Mouse (Mus musculus): ENCODE measurements at regions not wholly inside any gene's neighbourhood (a gene's known extent, or its start where the extent isn't known, plus 50 kb on each side); places are given as distances from the start of the nearest gene placed in this dataset.

- in situ Hi-C loops (cut with MboI, MseI), result no loop called here
Measured at GRCm38 (mm10) chr2:92751256-92751655, 151.7 kb downstream of the Chst1 start.

GRCm38 (mm10) chr2:92752156-92752555 lies 152.6 kb downstream of the Chst1 start:
- in situ Hi-C loops (cut with MboI, MseI), result no loop called here

- in situ Hi-C loops (cut with MboI, MseI), result no loop called here
Measured at GRCm38 (mm10) chr2:92752794-92753193, 153.3 kb downstream of the Chst1 start.

GRCm38 (mm10) chr2:92754505-92755280 lies 155.2 kb downstream of the Chst1 start:
- in situ Hi-C loops (cut with MboI, MseI), result no loop called here

- in situ Hi-C loops (cut with MboI, MseI), result no loop called here
Measured at GRCm38 (mm10) chr2:92756491-92756890, 157.0 kb downstream of the Chst1 start.

GRCm38 (mm10) chr2:92758775-92759174 lies 156.1 kb upstream of the Syt13 start:
- in situ Hi-C loops (cut with MboI, MseI), result no loop called here

- in situ Hi-C loops (cut with MboI, MseI), result no loop called here
Measured at GRCm38 (mm10) chr2:92763881-92764635, 150.8 kb upstream of the Syt13 start.

GRCm38 (mm10) chr2:92767476-92768005 lies 147.4 kb upstream of the Syt13 start:
- in situ Hi-C loops (cut with MboI, MseI), result no loop called here

GRCm38 (mm10) chr2:92768088-92768487 lies 146.8 kb upstream of the Syt13 start:
- in situ Hi-C loops (cut with MboI, MseI), result no loop called here

GRCm38 (mm10) chr2:92769061-92769460 lies 145.8 kb upstream of the Syt13 start:
- in situ Hi-C loops (cut with MboI, MseI), result no loop called here

- in situ Hi-C loops (cut with MboI, MseI), result no loop called here
Measured at GRCm38 (mm10) chr2:92770098-92770497, 144.8 kb upstream of the Syt13 start.

- in situ Hi-C loops (cut with MboI, MseI), result no loop called here
Measured at GRCm38 (mm10) chr2:92772623-92773022, 142.3 kb upstream of the Syt13 start.

- in situ Hi-C loops (cut with MboI, MseI), result no loop called here
Measured at GRCm38 (mm10) chr2:92776497-92776896, 138.4 kb upstream of the Syt13 start.

GRCm38 (mm10) chr2:92779101-92779500 lies 135.8 kb upstream of the Syt13 start:
- in situ Hi-C loops (cut with MboI, MseI), result no loop called here

GRCm38 (mm10) chr2:92780021-92780420 lies 134.9 kb upstream of the Syt13 start:
- in situ Hi-C loops (cut with MboI, MseI), result no loop called here

GRCm38 (mm10) chr2:92781451-92781850 lies 133.4 kb upstream of the Syt13 start:
- in situ Hi-C loops (cut with MboI, MseI), result no loop called here

- in situ Hi-C loops (cut with MboI, MseI), result no loop called here
Measured at GRCm38 (mm10) chr2:92782621-92783020, 132.3 kb upstream of the Syt13 start.

- in situ Hi-C loops (cut with MboI, MseI), result no loop called here
Measured at GRCm38 (mm10) chr2:92784916-92785315, 130.0 kb upstream of the Syt13 start.

GRCm38 (mm10) chr2:92787925-92788410 lies 126.9 kb upstream of the Syt13 start:
- in situ Hi-C loops (cut with MboI, MseI), result no loop called here

- in situ Hi-C loops (cut with MboI, MseI), result no loop called here
Measured at GRCm38 (mm10) chr2:92788875-92789274, 126.0 kb upstream of the Syt13 start.

GRCm38 (mm10) chr2:92790374-92790773 lies 124.5 kb upstream of the Syt13 start:
- in situ Hi-C loops (cut with MboI, MseI), result no loop called here

- in situ Hi-C loops (cut with MboI, MseI), result no loop called here
Measured at GRCm38 (mm10) chr2:92799770-92800169, 115.1 kb upstream of the Syt13 start.

- in situ Hi-C loops (cut with MboI, MseI), result no loop called here
Measured at GRCm38 (mm10) chr2:92800667-92801066, 114.2 kb upstream of the Syt13 start.
